Mouse (Mus musculus): ENCODE data around the gene Fastkd1.

DNA sequence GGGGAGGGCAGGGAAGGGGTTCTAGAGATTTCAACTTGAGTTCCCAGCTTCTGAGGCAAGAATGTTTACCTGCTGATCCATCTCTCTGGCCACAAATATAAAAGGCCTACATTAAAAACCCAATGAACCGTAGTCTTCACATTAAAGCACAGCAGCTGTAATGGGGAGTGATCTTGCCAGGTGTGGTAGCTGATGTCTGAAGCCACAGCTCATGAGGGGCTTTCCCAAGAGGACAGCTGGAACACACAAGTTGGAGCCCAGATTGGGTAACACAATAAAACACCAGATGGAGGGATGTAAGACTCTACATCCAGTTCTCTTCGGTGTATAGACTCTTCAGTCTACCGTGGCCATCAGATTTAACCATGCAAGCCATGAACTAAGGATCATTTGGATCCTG lies 28.8 kb downstream of the Fastkd1 start:
- TF ChIP-seq CTCF (IDR thresholded peaks at IDR 0.05; ENCODE audit: control insufficient read depth, insufficient read depth, insufficient replicate concordance, low read depth, low read length) (no peak), POLR2A (IDR thresholded peaks at IDR 0.05; ENCODE audit: control insufficient read depth, low read depth, low read length) (no peak)
